Mouse (Mus musculus): ENCODE measurements around the gene Ccdc9b. TPM values are rescaled to one million over a fixed set of nuclear protein-coding genes. Genes with fewer than 3 reads are reported as not detected.

Gene Ccdc9b
- 0.26 and 0.37 TPM in 2 replicates for polyA plus RNA-seq (2015; fragmentation: Nextera tagmentation; extraction: Ambion mirVana)

DNA sequence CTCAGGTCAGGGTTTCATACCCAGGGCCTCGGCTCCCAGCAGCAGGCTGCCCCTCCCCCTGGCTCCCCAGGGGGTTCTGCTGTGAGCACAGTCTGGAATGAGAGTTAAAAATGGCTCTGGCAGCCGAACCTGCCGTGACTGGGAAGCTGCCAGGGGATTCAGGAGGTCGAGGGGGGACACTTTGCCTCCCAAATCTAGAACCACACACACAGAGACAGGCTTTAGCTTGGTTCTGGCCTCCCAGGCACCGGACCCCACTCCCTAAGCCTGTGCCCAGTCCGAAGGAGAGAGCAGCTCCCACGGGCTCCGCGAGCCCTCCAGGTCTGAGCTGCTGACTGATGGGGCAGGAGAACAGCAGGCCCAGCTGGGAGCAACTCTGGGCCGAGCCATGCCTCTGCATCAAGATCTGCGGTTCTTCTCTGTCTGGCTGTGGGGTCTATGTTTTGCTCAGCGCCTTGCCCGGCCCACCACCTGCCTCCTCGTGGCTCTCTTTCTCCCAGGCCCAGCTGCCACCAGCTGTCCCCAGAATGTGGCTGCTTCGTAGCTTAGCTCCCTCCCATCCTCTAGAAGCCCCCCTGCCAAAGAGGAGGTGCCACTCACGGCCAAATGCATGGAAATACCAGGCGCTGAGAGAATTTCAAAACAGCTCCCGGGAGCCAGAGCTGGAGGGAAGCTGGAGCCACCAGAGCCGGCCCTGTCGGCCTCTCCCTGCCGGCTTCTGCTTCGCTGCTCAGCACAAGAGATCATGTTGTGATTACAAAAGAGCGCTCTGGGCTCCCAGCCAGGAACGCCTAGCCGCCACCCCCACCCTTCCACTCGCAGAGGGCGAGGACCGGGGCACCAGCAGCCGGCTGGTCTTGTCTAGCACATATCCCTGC is at the start of gene Ccdc9b:
Gene Ccdc9b (minus strand): TSS at position 756 of the 878 bp plus-strand sequence.
- Histone ChIP-seq H3K4me3 (ENCODE audit: low read depth, low read length) (peak within 1 kb of the TSS; percentile 47), H3K9me3 (replicated peaks; ENCODE audit: control insufficient read depth, low read length) (no peaks in the 10 kb centered on the region), H3K9ac (ENCODE audit: low read depth, low read length) (peak within 1 kb of the TSS; percentile 49), H3K4me2 (ENCODE audit: low read depth, low read length) (peak within 1 kb of the TSS; percentile 70), H3K36me3 (ENCODE audit: control insufficient read depth, insufficient read depth) (no peaks in the 10 kb centered on the region), H3K27me3 (ENCODE audit: control insufficient read depth, insufficient read depth, low read depth, low read length) (no peaks in the 10 kb centered on the region; the same call in 1 of the 2 replicates), H3K4me1 (ENCODE audit: control insufficient read depth, low read depth, low read length) (peaks cover 25% of the 10 kb centered on the region), H3K27ac (ENCODE audit: low read length) (peak within 1 kb of the TSS; percentile 64)
- 23% methylated on average over 29 of the region's 29 CpGs for WGBS (ENCODE audit: insufficient replicate concordance)
- ATAC-seq (ENCODE audit: low read depth): peak; percentile 83

DNA sequence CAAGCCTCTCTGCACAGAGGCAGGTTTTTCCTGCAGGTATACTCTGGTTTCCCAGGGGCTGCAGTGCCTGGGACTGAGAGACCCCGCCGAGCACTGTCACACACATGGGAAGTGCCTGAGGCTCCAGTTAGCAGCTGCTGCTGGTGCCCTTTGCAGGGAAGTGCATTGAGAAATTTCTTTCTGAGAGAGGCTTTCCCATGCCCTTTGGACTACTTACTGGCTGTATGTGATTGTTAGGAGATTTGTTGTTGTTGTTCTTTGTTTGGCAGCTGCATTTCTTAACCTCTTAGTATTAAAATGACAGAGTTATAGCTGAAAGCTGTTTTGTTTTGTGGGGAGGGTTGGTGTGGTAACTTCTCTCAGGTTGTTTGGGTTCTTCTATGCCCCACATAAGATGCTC is 48.4 kb upstream of the Ccdc9b start:
- Histone ChIP-seq H3K9me3 (replicated peaks; ENCODE audit: control insufficient read depth, low read length) (no peaks in the 10 kb centered on the region), H3K27me3 (ENCODE audit: control insufficient read depth, insufficient read depth, low read depth, low read length) (no peaks in the 10 kb centered on the region), H3K4me2 (ENCODE audit: low read depth, low read length) (no peak overlapping the region), H3K36me3 (ENCODE audit: control insufficient read depth, insufficient read depth) (no peaks in the 10 kb centered on the region; the same call in 1 of the 2 replicates), H3K27ac (ENCODE audit: low read length) (no peak overlapping the region), H3K4me3 (ENCODE audit: low read depth, low read length) (no peak overlapping the region), H3K4me1 (ENCODE audit: control insufficient read depth, low read depth, low read length) (peaks cover 23% of the 10 kb centered on the region), H3K9ac (ENCODE audit: low read depth, low read length) (no peak overlapping the region)
- no peak for ATAC-seq (ENCODE audit: low read depth)
- WGBS (ENCODE audit: insufficient replicate concordance): 35% methylated on average over 2 of the region's 2 CpGs

DNA sequence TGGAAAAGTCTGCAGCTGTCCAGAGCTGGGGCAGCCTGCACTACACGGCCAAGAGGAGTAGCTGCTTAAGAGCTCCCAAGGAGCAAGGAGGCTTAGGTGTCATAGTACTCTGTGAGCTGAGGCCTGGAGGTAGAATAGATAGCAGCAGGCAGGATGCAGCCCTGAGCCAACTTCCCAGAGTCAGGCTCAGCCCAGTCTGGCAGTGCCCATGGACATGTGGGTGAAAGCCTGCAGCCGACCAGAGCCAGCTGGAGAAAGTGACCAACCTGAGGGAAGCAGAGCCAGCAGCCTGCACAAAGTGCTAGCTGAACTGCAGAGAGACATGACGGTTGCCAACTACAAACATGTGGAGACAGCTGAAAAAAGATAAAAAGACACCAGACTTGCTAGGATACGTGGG is 44.4 kb upstream of the Ccdc9b start:
- H3K36me3 ChIP-seq (ENCODE audit: control insufficient read depth, insufficient read depth): no peaks in the 10 kb centered on the region
- H3K4me1 ChIP-seq (ENCODE audit: control insufficient read depth, low read depth, low read length): peaks cover 39% of the 10 kb centered on the region
- no peak for ATAC-seq (ENCODE audit: low read depth)
- 55% methylated on average over 4 of the region's 4 CpGs for WGBS (ENCODE audit: insufficient replicate concordance)
- no peaks in the 10 kb centered on the region for H3K27me3 ChIP-seq (ENCODE audit: control insufficient read depth, insufficient read depth, low read depth, low read length)
- H3K4me3 ChIP-seq (ENCODE audit: low read depth, low read length): no peak overlapping the region
- no peak overlapping the region for H3K9ac ChIP-seq (ENCODE audit: low read depth, low read length)
- H3K4me2 ChIP-seq (ENCODE audit: low read depth, low read length): no peak overlapping the region
- peak overlapping the region; percentile 31 for H3K27ac ChIP-seq (ENCODE audit: low read length)
- H3K9me3 ChIP-seq (replicated peaks; ENCODE audit: control insufficient read depth, low read length): no peaks in the 10 kb centered on the region

DNA sequence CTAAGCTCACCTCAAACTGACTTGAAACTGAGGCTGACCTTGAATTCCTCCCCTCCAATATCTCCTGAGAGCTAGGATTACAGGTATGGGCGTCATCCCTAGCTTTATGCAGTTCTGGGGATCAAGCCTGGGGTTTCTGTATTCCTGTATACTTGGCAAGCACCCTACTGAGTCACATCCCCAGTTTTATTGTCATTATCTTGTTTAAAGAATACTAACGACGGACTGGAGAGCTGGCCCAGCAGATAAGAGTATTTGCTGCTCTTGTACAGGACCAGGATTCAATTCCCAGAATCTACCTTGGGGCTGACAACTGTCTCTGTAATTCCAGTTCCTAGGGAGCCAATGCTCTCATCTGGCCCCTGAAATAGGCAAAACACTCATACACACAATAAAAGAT is 43.3 kb upstream of the Ccdc9b start:
- peaks cover 45% of the 10 kb centered on the region for H3K4me1 ChIP-seq (ENCODE audit: control insufficient read depth, low read depth, low read length)
- H3K4me3 ChIP-seq (ENCODE audit: low read depth, low read length): no peak overlapping the region
- peak overlapping the region; percentile 34; the same call in 1 of the 2 replicates for H3K4me2 ChIP-seq (ENCODE audit: low read depth, low read length)
- H3K27me3 ChIP-seq (ENCODE audit: control insufficient read depth, insufficient read depth, low read depth, low read length): no peaks in the 10 kb centered on the region
- peak overlapping the region; percentile 42; the same call in 1 of the 2 replicates for H3K9ac ChIP-seq (ENCODE audit: low read depth, low read length)
- no peaks in the 10 kb centered on the region for H3K36me3 ChIP-seq (ENCODE audit: control insufficient read depth, insufficient read depth)
- WGBS (ENCODE audit: insufficient replicate concordance): 15% methylated on average over 3 of the region's 3 CpGs
- peak overlapping the region; percentile 83 for H3K27ac ChIP-seq (ENCODE audit: low read length)
- ATAC-seq (ENCODE audit: low read depth): peak; percentile 47; the same call in 1 of the 2 replicates
- H3K9me3 ChIP-seq (replicated peaks; ENCODE audit: control insufficient read depth, low read length): no peaks in the 10 kb centered on the region

DNA sequence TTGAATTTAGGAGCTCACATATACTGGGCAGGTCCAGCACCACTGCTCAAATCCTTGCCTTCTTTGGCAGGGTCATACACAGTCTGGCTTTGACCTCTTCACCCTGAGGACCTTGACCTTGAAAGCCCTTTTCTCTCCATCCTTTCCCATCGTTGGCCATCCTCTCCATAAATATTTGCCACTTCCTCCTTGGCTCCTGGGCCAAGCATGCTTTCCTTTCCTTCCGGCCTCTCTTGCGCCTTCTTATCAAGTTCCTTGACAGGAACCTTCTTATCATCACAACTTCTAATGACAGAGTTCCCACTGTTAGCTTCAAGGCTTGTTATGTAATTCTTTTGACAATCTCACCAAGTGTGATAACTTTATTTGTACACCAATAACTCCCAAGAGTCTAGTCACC is 42.7 kb upstream of the Ccdc9b start:
- H3K4me2 ChIP-seq (ENCODE audit: low read depth, low read length): peak overlapping the region; percentile 30; the same call in 1 of the 2 replicates
- WGBS (ENCODE audit: insufficient replicate concordance): 8% methylated on average over 3 of the region's 3 CpGs
- peak overlapping the region; percentile 83 for H3K27ac ChIP-seq (ENCODE audit: low read length)
- H3K36me3 ChIP-seq (ENCODE audit: control insufficient read depth, insufficient read depth): no peaks in the 10 kb centered on the region
- no peaks in the 10 kb centered on the region for H3K27me3 ChIP-seq (ENCODE audit: control insufficient read depth, insufficient read depth, low read depth, low read length)
- peaks cover 45% of the 10 kb centered on the region for H3K4me1 ChIP-seq (ENCODE audit: control insufficient read depth, low read depth, low read length)
- peak; percentile 26 for ATAC-seq (ENCODE audit: low read depth)
- H3K4me3 ChIP-seq (ENCODE audit: low read depth, low read length): no peak overlapping the region
- H3K9ac ChIP-seq (ENCODE audit: low read depth, low read length): no peak overlapping the region
- H3K9me3 ChIP-seq (replicated peaks; ENCODE audit: control insufficient read depth, low read length): no peaks in the 10 kb centered on the region

DNA sequence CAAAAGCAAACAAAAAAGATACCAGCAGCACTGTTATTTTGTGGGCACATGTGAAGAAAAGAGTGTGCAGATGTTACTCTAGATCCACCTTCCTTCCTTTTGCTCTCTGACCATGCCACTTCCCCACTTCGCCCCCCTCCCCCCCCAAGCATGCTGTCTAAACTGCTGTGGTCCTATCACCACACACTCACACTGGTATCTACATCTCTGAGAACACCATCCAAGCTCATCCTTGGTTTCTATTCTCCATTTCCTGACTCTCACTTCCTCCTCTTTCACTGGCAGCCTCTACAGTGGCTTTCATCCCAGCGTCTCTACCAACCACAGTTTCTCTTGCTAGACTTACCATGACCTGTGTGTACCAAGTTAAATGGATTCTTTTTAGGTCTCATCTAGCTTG is 42.0 kb upstream of the Ccdc9b start:
- WGBS (ENCODE audit: insufficient replicate concordance): 35% methylated on average over 2 of the region's 2 CpGs
- Histone ChIP-seq H3K9me3 (replicated peaks; ENCODE audit: control insufficient read depth, low read length) (no peaks in the 10 kb centered on the region), H3K4me2 (ENCODE audit: low read depth, low read length) (no peak overlapping the region), H3K4me1 (ENCODE audit: control insufficient read depth, low read depth, low read length) (peaks cover 45% of the 10 kb centered on the region), H3K27me3 (ENCODE audit: control insufficient read depth, insufficient read depth, low read depth, low read length) (no peaks in the 10 kb centered on the region), H3K36me3 (ENCODE audit: control insufficient read depth, insufficient read depth) (no peaks in the 10 kb centered on the region), H3K4me3 (ENCODE audit: low read depth, low read length) (no peak overlapping the region), H3K9ac (ENCODE audit: low read depth, low read length) (0 out of 2 replicates have a peak overlapping the region, but pooled peaks have one; percentile 15), H3K27ac (ENCODE audit: low read length) (peak overlapping the region; percentile 98)
- no peak for ATAC-seq (ENCODE audit: low read depth)

DNA sequence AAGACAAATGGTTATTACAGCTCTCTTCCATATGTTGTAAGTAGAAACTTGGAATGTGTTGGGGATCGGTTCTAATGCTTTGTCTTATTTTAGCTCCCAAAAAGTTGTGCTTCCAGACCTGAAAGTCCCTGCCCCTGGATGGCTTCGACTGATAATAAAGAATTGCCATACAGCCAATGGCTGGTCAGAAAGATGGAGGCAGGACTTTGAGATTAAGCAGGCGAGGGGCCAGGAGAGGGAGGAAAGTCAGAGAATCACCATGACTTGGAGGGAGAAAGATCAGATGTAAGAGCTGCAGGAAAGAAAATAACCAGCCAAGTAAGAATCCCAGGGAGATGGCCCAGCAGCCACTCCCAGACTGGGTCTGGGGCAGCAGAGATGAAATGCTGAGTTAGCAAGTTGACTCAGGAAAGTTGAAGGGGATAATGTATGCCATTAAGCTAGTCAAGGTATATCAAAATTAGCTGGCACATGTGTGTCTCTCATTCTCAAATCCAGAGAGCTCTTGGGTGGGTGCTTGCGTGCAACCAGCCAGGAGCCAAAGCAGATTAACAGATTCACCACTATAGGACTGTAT is 40.2 kb upstream of the Ccdc9b start:
- H3K36me3 ChIP-seq (ENCODE audit: control insufficient read depth, insufficient read depth): no peaks in the 10 kb centered on the region
- H3K9me3 ChIP-seq (replicated peaks; ENCODE audit: control insufficient read depth, low read length): no peaks in the 10 kb centered on the region
- H3K4me2 ChIP-seq (ENCODE audit: low read depth, low read length): peak overlapping the region; percentile 71
- H3K27ac ChIP-seq (ENCODE audit: low read length): peak overlapping the region; percentile 98
- peak overlapping the region; percentile 62 for H3K9ac ChIP-seq (ENCODE audit: low read depth, low read length)
- H3K4me3 ChIP-seq (ENCODE audit: low read depth, low read length): peak overlapping the region; percentile 59
- no peaks in the 10 kb centered on the region for H3K27me3 ChIP-seq (ENCODE audit: control insufficient read depth, insufficient read depth, low read depth, low read length)
- 26% methylated on average over 4 of the region's 4 CpGs for WGBS (ENCODE audit: insufficient replicate concordance)
- H3K4me1 ChIP-seq (ENCODE audit: control insufficient read depth, low read depth, low read length): peaks cover 45% of the 10 kb centered on the region
- ATAC-seq (ENCODE audit: low read depth): peak; percentile 91

DNA sequence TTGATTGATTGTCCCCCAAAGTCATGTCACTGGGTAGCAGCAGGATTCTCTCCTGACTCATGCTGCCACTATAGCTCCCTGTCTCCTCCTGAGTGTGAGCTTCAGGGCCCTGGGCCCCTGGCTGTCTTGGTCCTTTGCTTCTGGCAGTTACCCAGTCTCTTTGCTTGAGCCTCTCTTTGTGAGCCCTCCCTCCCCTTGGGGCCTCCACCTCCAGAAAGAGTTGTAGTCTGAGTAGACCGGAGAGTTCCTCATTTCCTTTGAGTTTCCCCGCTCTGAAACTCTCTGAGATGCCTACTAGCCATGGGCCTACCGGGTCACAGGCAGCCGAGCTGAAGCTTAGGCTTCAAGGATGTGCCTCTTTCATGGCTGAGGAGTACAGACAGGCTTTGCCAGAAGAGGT is 31.2 kb upstream of the Ccdc9b start:
- H3K4me3 ChIP-seq (ENCODE audit: low read depth, low read length): no peak overlapping the region
- H3K27ac ChIP-seq (ENCODE audit: low read length): no peak overlapping the region
- H3K27me3 ChIP-seq (ENCODE audit: control insufficient read depth, insufficient read depth, low read depth, low read length): peaks cover 2% of the 10 kb centered on the region
- H3K4me1 ChIP-seq (ENCODE audit: control insufficient read depth, low read depth, low read length): peaks cover 10% of the 10 kb centered on the region; the same call in 1 of the 2 replicates
- no peak overlapping the region for H3K4me2 ChIP-seq (ENCODE audit: low read depth, low read length)
- no peak overlapping the region for H3K9ac ChIP-seq (ENCODE audit: low read depth, low read length)
- whole genome bisulfite sequencing (ENCODE audit: insufficient replicate concordance): 42% methylated on average over 4 of the region's 4 CpGs
- no peaks in the 10 kb centered on the region for H3K36me3 ChIP-seq (ENCODE audit: control insufficient read depth, insufficient read depth)
- no peaks in the 10 kb centered on the region for H3K9me3 ChIP-seq (replicated peaks; ENCODE audit: control insufficient read depth, low read length)
- no peak for ATAC-seq (ENCODE audit: low read depth)

DNA sequence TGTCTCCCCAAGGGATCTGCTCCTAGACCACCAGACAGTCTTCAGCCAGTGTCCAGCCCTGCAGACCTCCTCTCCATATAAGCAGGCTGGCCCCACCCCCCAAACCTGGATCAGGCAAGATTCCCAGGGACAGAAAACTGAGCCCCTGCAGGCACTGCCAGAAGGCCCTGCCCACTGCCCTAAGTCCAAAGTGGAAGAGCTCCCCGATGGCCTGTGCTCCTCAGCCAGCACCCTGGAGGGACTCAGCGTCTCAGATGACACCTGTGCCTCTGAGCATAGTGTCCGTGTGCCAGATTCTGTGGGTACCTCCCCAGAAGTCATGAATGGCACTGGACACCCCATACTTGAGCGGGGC is 29.8 kb upstream of the Ccdc9b start:
- WGBS (ENCODE audit: insufficient replicate concordance): 75% methylated on average over 4 of the region's 4 CpGs
- peaks cover 10% of the 10 kb centered on the region; the same call in 1 of the 2 replicates for H3K4me1 ChIP-seq (ENCODE audit: control insufficient read depth, low read depth, low read length)
- no peak overlapping the region for H3K4me3 ChIP-seq (ENCODE audit: low read depth, low read length)
- no peak overlapping the region for H3K4me2 ChIP-seq (ENCODE audit: low read depth, low read length)
- H3K27ac ChIP-seq (ENCODE audit: low read length): no peak overlapping the region
- H3K27me3 ChIP-seq (ENCODE audit: control insufficient read depth, insufficient read depth, low read depth, low read length): peaks cover 1% of the 10 kb centered on the region
- H3K36me3 ChIP-seq (ENCODE audit: control insufficient read depth, insufficient read depth): no peaks in the 10 kb centered on the region
- no peak for ATAC-seq (ENCODE audit: low read depth)
- no peak overlapping the region for H3K9ac ChIP-seq (ENCODE audit: low read depth, low read length)
- no peaks in the 10 kb centered on the region for H3K9me3 ChIP-seq (replicated peaks; ENCODE audit: control insufficient read depth, low read length)
